Mouse (Mus musculus) heart, adult 2 months (tissue): ENCODE results near the gene Rxra. TPM values are rescaled to one million over a fixed set of nuclear protein-coding genes. Genes with fewer than 3 reads are reported as not detected.

ENCODE experiments used
- DNase-seq, 2 experiments: peaks; one replicate each; pipeline ENCODE4 v3.0.0; 2021
- H3K27ac ChIP-seq: fragments of 200-600 bp; 2 replicates; pipeline ENCODE4 v1.8.1; 2022
- H3K27me3 ChIP-seq: fragments of 200-500 bp; 2 replicates; pipeline ENCODE4 v1.6.1; 2012; ENCODE audit warnings: mild to moderate bottlenecking, low read length, inconsistent platforms, mixed read lengths; ENCODE audit not compliant: control insufficient read depth, insufficient read depth
- H3K36me3 ChIP-seq: fragments of 200-500 bp; 2 replicates; pipeline ENCODE4 v1.6.1; 2012; ENCODE audit warnings: low read length, inconsistent platforms; ENCODE audit not compliant: control insufficient read depth, insufficient read depth
- H3K4me1 ChIP-seq: fragments of 200-500 bp; 2 replicates; pipeline ENCODE4 v1.6.1; 2011; ENCODE audit warnings: low read length; ENCODE audit not compliant: control insufficient read depth, insufficient read depth
- H3K4me3 ChIP-seq: fragments of 200-600 bp; 2 replicates; pipeline ENCODE4 v1.8.1; 2022
- H3K79me2 ChIP-seq: fragments of 200-500 bp; replicated peaks from 2 replicates; pipeline ENCODE4 v1.6.1; 2012; ENCODE audit warnings: mild to moderate bottlenecking, inconsistent platforms, low read length, moderate library complexity, mixed read lengths; ENCODE audit not compliant: control insufficient read depth, insufficient read depth
- H3K9ac ChIP-seq: fragments of 200-500 bp; 2 replicates; pipeline ENCODE4 v1.6.1; 2012; ENCODE audit warnings: low read depth, mild to moderate bottlenecking, control low read depth, inconsistent platforms, low read length, mixed read lengths
- CTCF ChIP-seq: fragments of 200-600 bp; IDR thresholded peaks from 2 replicates; pipeline ENCODE4 v1.8.1; 2022; ENCODE audit warnings: antibody characterized with exemption, mild to moderate bottlenecking, moderate library complexity
- EP300 ChIP-seq: fragments of 200-500 bp; IDR thresholded peaks from 2 replicates; pipeline ENCODE4 v1.6.1; 2011; ENCODE audit warnings: low read depth, low read length, control low read depth; ENCODE audit not compliant: insufficient read depth
- POLR2A ChIP-seq: fragments of 200-500 bp; IDR thresholded peaks from 2 replicates; pipeline ENCODE4 v1.6.1; 2011; ENCODE audit warnings: mild to moderate bottlenecking, low read depth, low read length, control low read depth; ENCODE audit not compliant: insufficient read depth
- WGBS: fragments of 180-500 bp; shearing (Covaris S2); methylation state at CpG from one replicate; pipeline ENCODE4 v1.1.7; 2018; 5-methylcytosine and 5-hydroxymethylcytosine counted together
- intact Hi-C: fragments of 180-260 bp; cut with DNase I; formaldehyde crosslinking; loops from one replicate; pipeline ENCODE4 v1.15.1; 2025
- long read RNA-seq: library from polyadenylated mRNA; stranded (forward); transcript quantifications from one replicate; pipeline ENCODE4 v2.0.0, GENCODE M21; 2021
- polyA plus RNA-seq: library from polyadenylated mRNA; depleted of rRNA; stranded (reverse); fragments of >200 nt; gene quantifications from 2 replicates; pipeline ENCODE4 v1.2.3, GENCODE M21; 2012; rRNA removed
- total RNA-seq, 2 experiments: library from RNA; stranded (reverse); gene quantifications; 2 replicates each; pipeline ENCODE4 v1.2.3; 2021

Gene Rxra
- total RNA-seq (10 to 100 TPM; 45.1 to 52.0 TPM), polyA plus RNA-seq (42.7 and 52.6 TPM in 2 replicates)
- long read RNA-seq, full-length matches to known transcripts, result 8 of 28 reads
- long read RNA-seq, partial matches to known transcripts, result 18 of 28 reads
- long read RNA-seq, other reads (novel, unspliced or antisense), result 2 of 28 reads

GRCm38 (mm10) chr2:27676106-27676477 lies at the start of gene Rxra:
TSS of gene Rxra (plus strand) at chr2:27676440.
- peaks cover 23% of the 10 kb centered on the region for H3K4me1 ChIP-seq
- under 1% methylated on average over 16 of the region's 16 CpGs for WGBS

GRCm38 (mm10) chr2:27626604-27627003 lies 49.6 kb upstream of the Rxra start:
- intact Hi-C loops, result no loop called here
- WGBS, result 74% methylated on average over 1 of the region's 1 CpGs

More at GRCm38 (mm10) chr2:27676106-27676477, at the start of gene Rxra:
- intact Hi-C loops, result loop anchor here (2.0 to 5.0 kb wide), 5 partner anchors 59 to 124 kb away; no protein-coding TSS in a partner anchor
- H3K4me3 ChIP-seq, result peak within 1 kb of the TSS; percentile 92
- H3K27me3 ChIP-seq, result no peaks in the 10 kb centered on the region
- peak; percentile 78 to 82 for DNase-seq
- H3K27ac ChIP-seq, result peak within 1 kb of the TSS; percentile 95
- H3K79me2 ChIP-seq, result peaks cover 3% of the 10 kb centered on the region
- TF ChIP-seq EP300, result no peak
- TF ChIP-seq POLR2A, result 0 out of 2 replicates have a peak, but pooled peaks have one; percentile 36
- peak within 1 kb of the TSS; percentile 95 for H3K9ac ChIP-seq
- H3K36me3 ChIP-seq, result no peaks in the 10 kb centered on the region

GRCm38 (mm10) chr2:27630601-27631285 lies 45.5 kb upstream of the Rxra start:
- Histone ChIP-seq H3K4me3 (no peak overlapping the region), H3K79me2 (no peaks in the 10 kb centered on the region), H3K27ac (no peak overlapping the region), H3K27me3 (no peaks in the 10 kb centered on the region), H3K9ac (no peak overlapping the region), H3K36me3 (no peaks in the 10 kb centered on the region), H3K4me1 (no peaks in the 10 kb centered on the region)
- no peak for TF ChIP-seq CTCF
- TF ChIP-seq POLR2A, result no peak
- no peak for TF ChIP-seq EP300
- intact Hi-C loops, result no loop called here
- no peak for DNase-seq
- 89% methylated on average over 3 of the region's 3 CpGs for WGBS

More at GRCm38 (mm10) chr2:27626604-27627003, 49.6 kb upstream of the Rxra start:
- Histone ChIP-seq H3K4me3 (no peak overlapping the region), H3K27me3 (no peaks in the 10 kb centered on the region), H3K9ac (no peak overlapping the region), H3K79me2 (no peaks in the 10 kb centered on the region), H3K27ac (no peak overlapping the region), H3K4me1 (no peaks in the 10 kb centered on the region), H3K36me3 (no peaks in the 10 kb centered on the region)
- TF ChIP-seq POLR2A (no peak), CTCF (no peak), EP300 (no peak)
- no peak for DNase-seq

- intact Hi-C loops, result no loop called here
- no peak overlapping the region for H3K4me3 ChIP-seq
- 82% methylated on average over 2 of the region's 2 CpGs for WGBS
Measured at GRCm38 (mm10) chr2:27633471-27633870, 42.8 kb upstream of the Rxra start.

GRCm38 (mm10) chr2:27634018-27634417 lies 42.2 kb upstream of the Rxra start:
- WGBS, result 91% methylated on average over 1 of the region's 1 CpGs
- intact Hi-C loops, result no loop called here
- H3K36me3 ChIP-seq, result no peaks in the 10 kb centered on the region
- no peak overlapping the region for H3K4me3 ChIP-seq
- H3K4me1 ChIP-seq, result peaks cover 1% of the 10 kb centered on the region; the same call in 1 of the 2 replicates
- H3K79me2 ChIP-seq, result no peaks in the 10 kb centered on the region
- no peak for DNase-seq
- no peak overlapping the region for H3K9ac ChIP-seq
- no peak overlapping the region for H3K27ac ChIP-seq
- no peaks in the 10 kb centered on the region for H3K27me3 ChIP-seq
- TF ChIP-seq EP300 (no peak), CTCF (no peak), POLR2A (no peak)

More at GRCm38 (mm10) chr2:27633471-27633870, 42.8 kb upstream of the Rxra start:
- H3K27me3 ChIP-seq, result no peaks in the 10 kb centered on the region
- DNase-seq, result no peak
- TF ChIP-seq POLR2A (no peak), CTCF (no peak), EP300 (no peak)
- no peaks in the 10 kb centered on the region for H3K36me3 ChIP-seq
- no peak overlapping the region for H3K27ac ChIP-seq
- peaks cover 1% of the 10 kb centered on the region; the same call in 1 of the 2 replicates for H3K4me1 ChIP-seq
- no peak overlapping the region for H3K9ac ChIP-seq
- H3K79me2 ChIP-seq, result no peaks in the 10 kb centered on the region

GRCm38 (mm10) chr2:27635147-27635738 lies 41.0 kb upstream of the Rxra start:
- H3K36me3 ChIP-seq, result no peaks in the 10 kb centered on the region
- TF ChIP-seq CTCF, result no peak
- TF ChIP-seq EP300, result no peak
- no peak for TF ChIP-seq POLR2A
- 87% methylated on average over 13 of the region's 13 CpGs for WGBS
- H3K4me1 ChIP-seq, result peaks cover 1% of the 10 kb centered on the region; the same call in 1 of the 2 replicates
- no peak overlapping the region for H3K4me3 ChIP-seq
- no peak overlapping the region for H3K27ac ChIP-seq
- no peak overlapping the region for H3K9ac ChIP-seq
- intact Hi-C loops, result no loop called here
- no peaks in the 10 kb centered on the region for H3K27me3 ChIP-seq
- DNase-seq, result no peak
- H3K79me2 ChIP-seq, result no peaks in the 10 kb centered on the region
